Mouse (Mus musculus) neural tube, embryonic 11.5 days (tissue): ENCODE measurements at regions not wholly inside any gene's neighbourhood (a gene's known extent, or its start where the extent isn't known, plus 50 kb on each side); places are given as distances from the start of the nearest gene placed in this dataset.

Experiments used
- ATAC-seq: fragments of 200-750 bp; cut with Nextera tagmentation; 2 replicates; pipeline ENCODE4 v1.8.0; 2017; ENCODE audit warnings: moderate number of reproducible peaks, mild to moderate bottlenecking, moderate TSS enrichment, moderate library complexity; ENCODE audit not compliant: insufficient read depth, low FRiP score, low TSS enrichment
- DNase-seq: peaks from one replicate; pipeline ENCODE4 v3.0.0-alpha.2; 2015; ENCODE audit warnings: low spot score
- H3K27ac ChIP-seq: fragments of 300-500 bp; sonication (generic); 2 replicates; pipeline ENCODE4 v1.5.1; 2014; ENCODE audit warnings: low read depth, mild to moderate bottlenecking, low read length
- H3K27me3 ChIP-seq: fragments of 300-500 bp; sonication (generic); 2 replicates; pipeline ENCODE4 v1.6.1; 2014; ENCODE audit warnings: mild to moderate bottlenecking, low read length, mixed read lengths; ENCODE audit not compliant: control insufficient read depth, insufficient read depth
- H3K36me3 ChIP-seq: fragments of 300-500 bp; sonication (generic); 2 replicates; pipeline ENCODE4 v1.6.1; 2014; ENCODE audit warnings: mild to moderate bottlenecking, low read length, moderate library complexity, mixed read lengths; ENCODE audit not compliant: control insufficient read depth, insufficient read depth
- H3K4me1 ChIP-seq: fragments of 300-500 bp; sonication (generic); 2 replicates; pipeline ENCODE4 v1.6.1; 2014; ENCODE audit warnings: low read length, mixed read lengths; ENCODE audit not compliant: control insufficient read depth, insufficient read depth
- H3K4me2 ChIP-seq: fragments of 300-500 bp; sonication (generic); 2 replicates; pipeline ENCODE4 v1.6.1; 2014; ENCODE audit warnings: low read depth, mild to moderate bottlenecking, moderate library complexity
- H3K4me3 ChIP-seq: fragments of 300-500 bp; sonication (generic); 2 replicates; pipeline ENCODE4 v1.5.1; 2014; ENCODE audit warnings: low read depth, low read length
- H3K9ac ChIP-seq: fragments of 300-500 bp; sonication (generic); 2 replicates; pipeline ENCODE4 v1.6.1; 2014; ENCODE audit warnings: mild to moderate bottlenecking, low read length
- H3K9me3 ChIP-seq: fragments of 300-500 bp; sonication (generic); 2 replicates; pipeline ENCODE4 v1.6.1; 2016; ENCODE audit warnings: low read length; ENCODE audit not compliant: control insufficient read depth
- WGBS: fragments of 180-500 bp; shearing (Covaris S2); extraction: QIAGEN DNeasy Blood & Tissue Kit; methylation state at CpG from one replicate; pipeline ENCODE4 v1.1.7; 2014; 5-methylcytosine and 5-hydroxymethylcytosine counted together

GRCm38 (mm10) chr2:157633286-157633685 is 62.2 kb upstream of the Blcap start:
- WGBS: 50% methylated on average over 7 of the region's 7 CpGs

GRCm38 (mm10) chr2:157635670-157636069 is 64.6 kb upstream of the Blcap start:
- Histone ChIP-seq H3K4me3 (no peak overlapping the region), H3K36me3 (no peaks in the 10 kb centered on the region), H3K4me2 (no peak overlapping the region), H3K27me3 (no peaks in the 10 kb centered on the region), H3K9me3 (no peaks in the 10 kb centered on the region), H3K9ac (no peak overlapping the region), H3K4me1 (no peaks in the 10 kb centered on the region), H3K27ac (no peak overlapping the region)
- WGBS: 12% methylated on average over 14 of the region's 14 CpGs
- ATAC-seq (no peak), DNase-seq (peak; percentile 92)

More at GRCm38 (mm10) chr2:157633286-157633685, 62.2 kb upstream of the Blcap start:
- Histone ChIP-seq H3K4me2 (no peak overlapping the region), H3K27ac (no peak overlapping the region), H3K9ac (no peak overlapping the region), H3K4me3 (no peak overlapping the region), H3K36me3 (no peaks in the 10 kb centered on the region), H3K4me1 (no peaks in the 10 kb centered on the region), H3K9me3 (no peaks in the 10 kb centered on the region), H3K27me3 (no peaks in the 10 kb centered on the region)
- peak; percentile 9 for DNase-seq
- ATAC-seq: no peak

GRCm38 (mm10) chr2:157640873-157641272 is 69.8 kb upstream of the Blcap start:
- ATAC-seq: no peak
- Histone ChIP-seq H3K4me2 (no peak overlapping the region), H3K4me1 (no peaks in the 10 kb centered on the region), H3K36me3 (no peaks in the 10 kb centered on the region), H3K27me3 (no peaks in the 10 kb centered on the region), H3K9ac (no peak overlapping the region), H3K9me3 (no peaks in the 10 kb centered on the region), H3K27ac (no peak overlapping the region), H3K4me3 (no peak overlapping the region)
- 35% methylated on average over 4 of the region's 4 CpGs for WGBS
- DNase-seq: peak; percentile 2

DNA sequence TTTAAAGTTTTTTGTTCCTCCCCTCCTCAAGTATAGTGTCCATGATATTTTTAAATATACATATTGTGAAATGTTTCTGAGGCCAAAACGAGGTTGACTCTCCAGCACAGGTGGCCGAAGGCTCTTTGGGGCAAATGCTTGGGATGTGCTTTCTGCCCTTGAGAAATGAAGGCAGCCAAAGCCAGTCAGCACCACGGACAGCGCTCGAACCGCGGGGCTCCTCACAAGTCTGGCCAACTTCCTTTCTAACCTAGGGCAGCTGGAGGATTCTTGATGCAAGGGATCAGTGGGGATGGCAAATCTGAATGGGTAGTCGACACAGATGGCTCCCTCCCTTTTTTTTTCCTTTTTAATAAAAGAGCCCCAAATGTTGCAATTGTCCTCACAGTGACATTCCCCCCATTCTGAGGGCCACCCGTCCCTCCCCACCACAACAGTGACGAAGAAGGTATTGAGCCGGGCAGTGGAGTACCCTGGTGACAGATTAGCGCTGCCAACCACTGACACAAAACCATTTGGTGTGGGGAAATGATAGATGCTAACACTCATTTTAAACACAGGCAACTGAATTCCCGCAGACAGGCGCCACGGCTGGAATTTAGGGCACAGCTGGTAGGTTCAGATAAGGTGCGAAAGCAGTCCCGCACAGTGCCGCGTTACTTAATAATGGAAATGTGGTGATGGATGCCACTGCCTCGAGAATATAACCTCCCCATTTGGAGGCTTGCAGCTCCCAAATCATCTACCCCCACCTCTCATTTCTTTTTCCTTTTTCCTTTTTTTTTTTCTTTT is 73.4 kb upstream of the Ctnnbl1 start:
- 24% methylated on average over 20 of the region's 20 CpGs for WGBS

DNA sequence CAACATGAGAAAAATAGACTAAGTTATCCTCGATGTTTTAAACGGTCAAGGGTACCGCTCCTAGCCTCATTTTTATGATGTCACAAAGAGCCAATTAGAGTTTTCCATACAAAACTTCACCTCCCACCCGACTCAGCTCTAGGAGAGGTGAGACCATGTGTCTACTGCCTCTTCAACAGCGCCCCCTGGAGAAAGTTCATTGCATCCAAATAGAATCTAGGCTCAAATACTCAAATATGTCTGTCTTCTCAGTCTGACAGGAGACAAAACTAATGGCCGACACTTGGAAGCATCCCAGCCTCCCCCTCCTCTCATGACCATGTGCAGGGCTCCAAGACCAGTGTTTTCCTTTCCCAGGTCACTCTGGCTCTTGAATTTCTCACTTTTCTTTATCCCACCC is 72.7 kb upstream of the Ctnnbl1 start:
- Histone ChIP-seq H3K4me1 (no peaks in the 10 kb centered on the region), H3K9ac (no peak overlapping the region), H3K4me3 (no peak overlapping the region), H3K36me3 (no peaks in the 10 kb centered on the region), H3K9me3 (no peaks in the 10 kb centered on the region), H3K27ac (no peak overlapping the region), H3K27me3 (no peaks in the 10 kb centered on the region), H3K4me2 (no peak overlapping the region)
- no peak for DNase-seq
- ATAC-seq: no peak
- WGBS: 61% methylated on average over 6 of the region's 6 CpGs

More for the DNA sequence above, 73.4 kb upstream of the Ctnnbl1 start:
- no peak overlapping the region for H3K27ac ChIP-seq
- H3K4me1 ChIP-seq: no peaks in the 10 kb centered on the region
- no peak overlapping the region for H3K4me3 ChIP-seq
- no peak overlapping the region for H3K4me2 ChIP-seq
- no peak for ATAC-seq
- no peak overlapping the region for H3K9ac ChIP-seq
- no peaks in the 10 kb centered on the region for H3K36me3 ChIP-seq
- DNase-seq: peak; percentile 81
- H3K9me3 ChIP-seq: no peaks in the 10 kb centered on the region
- H3K27me3 ChIP-seq: no peaks in the 10 kb centered on the region

- Histone ChIP-seq H3K4me1 (0 out of 2 replicates have a peak, but pooled peaks cover 3% of the 10 kb centered on the region), H3K27me3 (no peaks in the 10 kb centered on the region), H3K36me3 (no peaks in the 10 kb centered on the region), H3K9ac (no peak overlapping the region), H3K4me3 (no peak overlapping the region), H3K4me2 (no peak overlapping the region), H3K9me3 (no peaks in the 10 kb centered on the region), H3K27ac (no peak overlapping the region)
- DNase-seq (no peak), ATAC-seq (no peak)
- WGBS: 89% methylated on average over 2 of the region's 2 CpGs
Observed at GRCm38 (mm10) chr2:157670191-157670590, 67.0 kb upstream of the Ctnnbl1 start.

- no peaks in the 10 kb centered on the region for H3K36me3 ChIP-seq
- no peaks in the 10 kb centered on the region for H3K9me3 ChIP-seq
- WGBS: 56% methylated on average over 19 of the region's 19 CpGs
- 0 out of 2 replicates have a peak, but pooled peaks cover 3% of the 10 kb centered on the region for H3K4me1 ChIP-seq
- H3K4me3 ChIP-seq: no peak overlapping the region
- ATAC-seq (no peak), DNase-seq (peak; percentile 52)
- H3K9ac ChIP-seq: no peak overlapping the region
- no peak overlapping the region for H3K4me2 ChIP-seq
- H3K27me3 ChIP-seq: no peaks in the 10 kb centered on the region
- H3K27ac ChIP-seq: peak overlapping the region; percentile 34; the same call in 1 of the 2 replicates
Observed at GRCm38 (mm10) chr2:157674906-157675305, 62.3 kb upstream of the Ctnnbl1 start.

DNA sequence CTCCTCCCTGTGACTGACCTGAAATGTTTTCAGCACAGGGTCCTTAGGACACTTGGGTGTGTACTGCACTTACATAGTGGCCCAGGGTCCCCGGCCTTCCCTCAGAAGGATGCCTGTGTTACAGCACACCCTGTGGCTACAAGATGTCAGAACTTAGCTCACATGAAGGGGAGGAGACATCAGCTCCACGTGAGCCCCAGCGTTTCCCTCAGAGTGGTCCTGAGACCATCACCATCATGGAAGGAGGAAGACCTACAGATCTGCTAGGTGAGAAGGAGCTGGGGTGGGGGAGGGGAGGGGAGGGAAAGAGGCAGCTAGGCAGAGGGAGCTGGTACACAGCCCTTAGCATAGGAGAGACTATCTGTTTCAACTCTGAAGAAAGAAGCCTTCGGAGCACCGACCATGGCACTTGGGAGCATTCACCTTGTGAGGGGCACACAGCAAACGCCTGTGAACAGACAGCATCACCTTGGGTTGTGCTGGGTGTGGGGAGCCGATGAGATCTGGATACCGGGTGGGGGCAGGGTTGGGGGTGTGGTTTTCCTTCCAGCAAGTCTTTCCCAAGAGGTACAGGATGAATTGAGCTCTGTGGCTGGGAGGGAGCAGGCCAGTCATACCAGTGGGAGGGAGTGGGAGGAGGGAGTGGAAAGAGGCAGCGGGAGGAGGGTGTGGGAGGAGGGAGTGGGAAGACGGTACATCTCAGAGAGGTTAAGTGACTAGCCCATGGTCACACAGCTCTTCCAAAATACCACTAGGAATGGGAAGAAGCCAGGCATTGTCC is 60.6 kb upstream of the Ctnnbl1 start:
- WGBS: 61% methylated on average over 10 of the region's 10 CpGs
- no peak overlapping the region for H3K4me3 ChIP-seq
- H3K27me3 ChIP-seq: no peaks in the 10 kb centered on the region
- no peak overlapping the region for H3K4me2 ChIP-seq
- H3K4me1 ChIP-seq: 0 out of 2 replicates have a peak, but pooled peaks cover 3% of the 10 kb centered on the region
- ATAC-seq (no peak), DNase-seq (peak; percentile 17)
- H3K9ac ChIP-seq: no peak overlapping the region
- H3K9me3 ChIP-seq: no peaks in the 10 kb centered on the region
- no peak overlapping the region for H3K27ac ChIP-seq
- H3K36me3 ChIP-seq: no peaks in the 10 kb centered on the region
